Mouse (Mus musculus) intestine, postnatal 0 days (tissue): Measurements from ENCODE around the gene Col3a1. TPM values are rescaled to one million over a fixed set of nuclear protein-coding genes. Genes with fewer than 3 reads are reported as not detected.

Experiments used
- ATAC-seq: fragments of 200-750 bp; cut with Nextera tagmentation; 2 replicates; pipeline ENCODE4 v1.8.0; 2017; ENCODE audit warnings: mild to moderate bottlenecking, moderate TSS enrichment, moderate library complexity
- H3K27ac ChIP-seq: fragments of 300-500 bp; sonication (generic); 2 replicates; pipeline ENCODE4 v1.5.1; 2014; ENCODE audit warnings: mild to moderate bottlenecking, low read depth, low read length, moderate library complexity
- H3K27me3 ChIP-seq: fragments of 300-500 bp; sonication (generic); replicated peaks from 2 replicates; pipeline ENCODE4 v1.6.1; 2014; ENCODE audit warnings: low read length, mixed read lengths; ENCODE audit not compliant: control insufficient read depth, insufficient read depth
- H3K36me3 ChIP-seq: fragments of 300-500 bp; sonication (generic); 2 replicates; pipeline ENCODE4 v1.6.1; 2014; ENCODE audit warnings: mild to moderate bottlenecking, moderate library complexity; ENCODE audit not compliant: control insufficient read depth, insufficient read depth
- H3K4me1 ChIP-seq: fragments of 300-500 bp; sonication (generic); replicated peaks from 2 replicates; pipeline ENCODE4 v1.6.1; 2014; ENCODE audit warnings: antibody characterized with exemption, low read length, mixed read lengths; ENCODE audit not compliant: control insufficient read depth, insufficient read depth
- H3K4me2 ChIP-seq: fragments of 300-500 bp; sonication (generic); replicated peaks from 2 replicates; pipeline ENCODE4 v1.6.1; 2014; ENCODE audit warnings: low read depth, mild to moderate bottlenecking, moderate library complexity
- H3K4me3 ChIP-seq: fragments of 300-500 bp; sonication (generic); 2 replicates; pipeline ENCODE4 v1.5.1; 2014; ENCODE audit warnings: low read depth, low read length
- H3K9ac ChIP-seq: fragments of 300-500 bp; sonication (generic); 2 replicates; pipeline ENCODE4 v1.6.1; 2014; ENCODE audit warnings: mild to moderate bottlenecking, low read depth, low read length
- H3K9me3 ChIP-seq: fragments of 300-500 bp; sonication (generic); 2 replicates; pipeline ENCODE4 v1.6.1; 2016; ENCODE audit warnings: mixed run types; ENCODE audit not compliant: control insufficient read depth
- CTCF ChIP-seq: sonication (generic); IDR thresholded peaks from 2 replicates; pipeline ENCODE4 v1.5.1; 2016; ENCODE audit warnings: low read depth, mild to moderate bottlenecking, control low read depth, antibody characterized with exemption, moderate library complexity
- WGBS: fragments of 180-500 bp; shearing (Covaris S2); extraction: QIAGEN DNeasy Blood & Tissue Kit; methylation state at CpG from one replicate; pipeline ENCODE4 v1.1.7; 2014; 5-methylcytosine and 5-hydroxymethylcytosine counted together
- microRNA-seq: library from miRNA; unstranded; fragments of <30 nt; microRNA quantifications from one replicate; pipeline ENCODE4, GENCODE M21; 2016
- polyA plus RNA-seq: library from polyadenylated mRNA; unstranded; fragments of >200 nt; fragmentation: Nextera tagmentation; extraction: Ambion mirVana; gene quantifications from 2 replicates; pipeline ENCODE4 v1.2.1, GENCODE M21; 2015

Gene Col3a1
- polyA plus RNA-seq, 1 experiment from 2014 or later = 562 TPM

DNA sequence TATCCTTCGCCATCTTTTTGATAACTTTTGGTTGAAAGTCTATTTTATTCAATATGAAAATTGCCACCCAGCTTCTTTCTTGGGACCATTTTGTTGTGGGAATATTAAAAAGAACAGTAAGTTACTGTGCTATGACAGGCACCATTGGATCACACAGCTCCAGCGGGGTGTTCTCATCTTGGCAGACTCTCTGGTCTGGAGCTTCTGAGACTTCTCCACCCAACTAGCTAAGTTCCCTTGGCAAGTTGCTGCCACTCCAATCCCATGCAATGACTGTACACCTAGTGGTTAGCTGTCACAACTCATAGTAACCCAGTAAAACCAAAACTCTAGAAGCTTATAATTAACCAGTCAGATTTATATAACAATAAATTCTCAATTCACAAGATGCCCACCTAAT, 51.9 kb downstream of the Col3a1 start:
- no peaks in the 10 kb centered on the region for H3K9me3 ChIP-seq
- no peak overlapping the region for H3K4me3 ChIP-seq
- ATAC-seq = no peak
- no peak overlapping the region for H3K9ac ChIP-seq
- H3K27ac ChIP-seq = no peak overlapping the region
- no peaks in the 10 kb centered on the region for H3K36me3 ChIP-seq
- WGBS = 97% methylated on average over 2 of the region's 2 CpGs
- TF ChIP-seq CTCF = no peak
- H3K4me1 ChIP-seq = no peaks in the 10 kb centered on the region
- H3K27me3 ChIP-seq = no peaks in the 10 kb centered on the region
- H3K4me2 ChIP-seq = no peak overlapping the region

DNA sequence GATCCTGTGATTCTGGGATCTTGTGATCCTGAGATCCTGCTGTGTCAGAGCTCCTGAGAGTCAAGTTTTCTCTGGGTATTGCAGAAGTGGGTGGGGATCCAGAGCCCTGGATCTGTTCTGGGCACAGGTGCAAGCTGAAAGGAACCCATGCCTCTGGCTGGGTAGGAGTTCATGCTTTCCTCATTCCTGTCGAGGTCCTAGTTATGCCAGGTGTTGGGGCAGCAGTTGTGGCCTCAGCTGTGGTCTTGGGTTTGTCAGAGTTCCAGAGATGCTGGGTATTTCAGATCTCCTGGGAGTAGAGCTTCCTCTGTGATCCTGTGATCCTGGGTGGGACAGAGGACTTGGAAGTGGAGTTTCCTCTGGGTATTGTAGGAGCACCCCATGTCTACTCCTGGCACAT, 54.1 kb downstream of the Col3a1 start:
- H3K27ac ChIP-seq = no peak overlapping the region
- H3K36me3 ChIP-seq = no peaks in the 10 kb centered on the region
- H3K9ac ChIP-seq = no peak overlapping the region
- no peak overlapping the region for H3K4me3 ChIP-seq
- TF ChIP-seq CTCF = no peak
- H3K27me3 ChIP-seq = no peaks in the 10 kb centered on the region
- ATAC-seq = no peak
- H3K4me1 ChIP-seq = no peaks in the 10 kb centered on the region
- WGBS = 78% methylated on average over 1 of the region's 1 CpGs
- H3K4me2 ChIP-seq = no peak overlapping the region
- peaks cover 4% of the 10 kb centered on the region; the same call in 1 of the 2 replicates for H3K9me3 ChIP-seq

DNA sequence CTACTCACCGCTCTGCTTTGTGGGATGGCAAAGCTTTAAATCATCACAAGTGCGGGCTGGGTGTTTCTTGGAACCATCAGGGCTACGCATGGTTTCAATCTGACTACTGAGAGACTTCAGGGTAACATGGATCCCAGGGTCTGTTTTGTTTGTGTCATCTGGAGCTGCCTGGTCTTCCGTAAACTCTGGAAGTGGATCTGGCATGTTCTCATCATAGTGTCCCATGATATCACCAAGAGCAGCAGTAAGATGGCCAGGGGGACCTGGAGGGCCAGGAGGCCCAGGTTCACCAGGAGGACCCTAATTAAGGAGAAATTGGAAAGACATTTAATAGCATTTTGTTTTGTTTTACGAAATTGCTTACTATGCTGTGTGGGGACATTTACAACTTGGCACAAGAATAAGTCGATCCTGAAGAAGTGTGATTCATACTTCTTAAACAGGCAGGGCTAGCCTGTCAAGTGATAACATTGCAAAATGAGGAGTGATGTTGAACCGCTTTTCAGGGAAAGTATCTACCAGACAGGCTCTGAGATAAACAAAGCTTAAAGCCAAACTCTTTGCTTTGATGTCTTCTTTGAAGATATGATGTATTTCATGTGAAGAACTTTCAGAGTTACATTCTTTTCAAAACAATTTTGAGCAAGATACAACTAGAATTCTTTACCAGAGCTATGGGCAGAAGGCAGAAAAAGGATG, 68.8 kb downstream of the Col3a1 start:
- H3K4me1 ChIP-seq = no peaks in the 10 kb centered on the region
- no peak overlapping the region for H3K4me2 ChIP-seq
- H3K4me3 ChIP-seq = no peak overlapping the region
- no peak overlapping the region for H3K27ac ChIP-seq
- no peak overlapping the region for H3K9ac ChIP-seq
- no peak for ATAC-seq
- H3K27me3 ChIP-seq = no peaks in the 10 kb centered on the region
- H3K36me3 ChIP-seq = peaks cover 9% of the 10 kb centered on the region; the same call in 1 of the 2 replicates
- 72% methylated on average over 7 of the region's 7 CpGs for WGBS
- no peak for TF ChIP-seq CTCF
- H3K9me3 ChIP-seq = no peaks in the 10 kb centered on the region

DNA sequence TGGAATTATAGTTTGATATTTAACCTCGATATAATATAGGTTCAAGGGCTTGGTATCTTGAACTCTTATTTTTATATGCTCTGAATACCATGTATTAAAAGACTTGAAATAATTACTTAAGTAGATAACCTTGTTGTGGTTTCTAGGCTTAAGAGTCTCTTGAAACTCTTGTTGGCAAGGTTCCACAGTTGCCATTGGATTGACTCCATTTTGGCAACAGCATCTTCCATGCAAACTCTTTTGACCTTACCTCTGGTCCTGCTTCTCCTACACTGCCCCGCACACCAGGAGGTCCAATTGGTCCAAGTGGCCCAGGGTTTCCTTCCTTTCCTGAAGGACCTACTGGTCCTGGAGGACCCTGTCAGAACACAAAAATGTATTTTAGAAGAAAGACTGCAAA, 70.5 kb downstream of the Col3a1 start:
- WGBS = 86% methylated on average over 2 of the region's 2 CpGs
- Histone ChIP-seq H3K4me2 (no peak overlapping the region), H3K36me3 (peaks cover 3% of the 10 kb centered on the region; the same call in 1 of the 2 replicates), H3K27me3 (no peaks in the 10 kb centered on the region), H3K4me3 (no peak overlapping the region), H3K9ac (no peak overlapping the region), H3K27ac (no peak overlapping the region), H3K9me3 (no peaks in the 10 kb centered on the region), H3K4me1 (no peaks in the 10 kb centered on the region)
- no peak for ATAC-seq
- TF ChIP-seq CTCF = no peak

Small RNA genes within 50 kb of the gene (microRNA-seq; reads per million reads assigned to microRNA genes)
- gene Gm47302 = not detected

Other genes starting within 250 kb of the Col3a1 start
- 29.5 and 29.6 TPM in 2 replicates for gene Col5a2, start 191.7 kb downstream of the Col3a1 start, polyA plus RNA-seq